Mouse (Mus musculus) embryo, embryonic 9.5 days (tissue): ENCODE measurements around the gene Kat7.

ENCODE experiments used
- DNase-seq: peaks from one replicate; pipeline ENCODE4 v3.0.0-alpha.2; 2017; ENCODE audit errors: extremely low spot score

Gene Kat7

GRCm38 (mm10) chr11:95279061-95279659, 30.9 kb downstream of the Kat7 start:
- no peak for DNase-seq

- DNase-seq = no peak
Observed at GRCm38 (mm10) chr11:95276056-95276455, 34.0 kb downstream of the Kat7 start.

- DNase-seq = no peak
Observed at GRCm38 (mm10) chr11:95274613-95275012, 35.4 kb downstream of the Kat7 start.

GRCm38 (mm10) chr11:95273661-95274060, 36.4 kb downstream of the Kat7 start:
- DNase-seq = no peak

- no peak for DNase-seq
Observed at GRCm38 (mm10) chr11:95266540-95267245, 43.4 kb downstream of the Kat7 start.

- DNase-seq = no peak
Observed at GRCm38 (mm10) chr11:95264455-95265013, 45.5 kb downstream of the Kat7 start.

- DNase-seq = no peak
Observed at GRCm38 (mm10) chr11:95263816-95264454, 46.1 kb downstream of the Kat7 start.

GRCm38 (mm10) chr11:95261178-95261751, 48.8 kb downstream of the Kat7 start, which contains the start of gene Tac4:
TSS of gene Tac4 (plus strand) at chr11:95261529.
- no peak for DNase-seq

GRCm38 (mm10) chr11:95259088-95259849, 50.8 kb downstream of the Kat7 start:
- peak; percentile 97 for DNase-seq

- peak; percentile 87 for DNase-seq
Observed at GRCm38 (mm10) chr11:95258490-95258889, 51.6 kb downstream of the Kat7 start.

GRCm38 (mm10) chr11:95257930-95258329, 52.1 kb downstream of the Kat7 start:
- DNase-seq = no peak

GRCm38 (mm10) chr11:95255747-95256146, 54.3 kb downstream of the Kat7 start:
- DNase-seq = no peak

GRCm38 (mm10) chr11:95254165-95254564, 55.9 kb downstream of the Kat7 start:
- no peak for DNase-seq

GRCm38 (mm10) chr11:95252104-95252503, 57.9 kb downstream of the Kat7 start:
- DNase-seq = no peak

GRCm38 (mm10) chr11:95251295-95251694, 58.8 kb downstream of the Kat7 start:
- DNase-seq = peak; percentile 82

GRCm38 (mm10) chr11:95250110-95250509, 59.9 kb downstream of the Kat7 start:
- no peak for DNase-seq

- no peak for DNase-seq
Observed at GRCm38 (mm10) chr11:95247065-95247464, 63.0 kb downstream of the Kat7 start.

- no peak for DNase-seq
Observed at GRCm38 (mm10) chr11:95245456-95245855, 64.6 kb downstream of the Kat7 start.

GRCm38 (mm10) chr11:95242653-95243052, 67.4 kb downstream of the Kat7 start:
- DNase-seq = no peak

GRCm38 (mm10) chr11:95238477-95238876, 71.6 kb downstream of the Kat7 start:
- DNase-seq = no peak

GRCm38 (mm10) chr11:95232329-95232696, 77.7 kb downstream of the Kat7 start:
- DNase-seq = no peak
